Mouse (Mus musculus) cerebellum, postnatal 25 days (tissue): Measurements from ENCODE around the gene Csf3.
"Not testable (repeated sequence)": the region's sequence is repeated elsewhere in the genome, so short reads cannot be mapped to it uniquely, and the experiment has no call there.

Source experiments
- DNase-seq, 2 experiments: peaks; one replicate each; pipeline ENCODE4 v3.0.0; 2021; ENCODE audit warnings: mixed read lengths in 2 of 2

Csf3 gene

DNA sequence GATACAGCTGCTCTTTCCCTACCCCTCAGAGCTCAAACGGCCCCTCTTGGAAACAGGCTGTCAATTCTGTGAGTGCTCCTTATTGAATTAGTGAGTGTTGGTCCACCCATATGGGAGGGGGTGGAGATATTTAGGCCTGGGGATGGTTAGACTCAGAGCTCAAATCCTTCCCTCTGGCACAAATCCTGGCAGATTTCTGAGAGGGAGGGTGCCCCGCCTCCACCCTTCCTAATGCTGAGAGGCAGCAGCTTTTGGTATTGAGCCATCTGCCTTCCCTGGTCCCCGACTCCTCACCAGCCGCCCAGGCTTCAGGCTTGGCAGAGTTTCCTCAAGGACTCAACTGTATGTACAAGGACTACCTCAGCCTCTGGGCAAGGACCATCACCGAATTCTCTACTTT is 30.1 kb downstream of the Csf3 start:
- DNase-seq: peak; percentile 67 to 82

DNA sequence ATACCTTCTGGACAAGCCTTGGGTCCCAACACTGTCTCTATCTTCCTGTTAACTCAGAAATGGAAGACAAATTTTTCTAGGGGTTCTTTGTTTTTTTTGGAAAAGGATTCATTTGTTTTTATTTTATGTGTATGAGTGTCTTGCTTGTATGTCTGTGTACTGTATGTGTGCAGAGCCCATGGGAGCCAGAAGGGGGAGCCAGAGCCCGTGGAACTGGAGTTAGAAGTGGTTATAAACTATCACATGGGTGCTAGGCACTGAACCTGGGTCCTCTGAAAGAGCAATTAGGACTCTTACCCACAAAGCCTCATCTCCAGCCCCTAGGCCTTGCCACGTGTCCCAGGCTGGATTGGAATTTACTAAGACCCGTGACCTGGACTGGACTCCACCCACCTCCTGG is 33.0 kb downstream of the Csf3 start:
- peak; percentile 6 to 28 for DNase-seq

DNA sequence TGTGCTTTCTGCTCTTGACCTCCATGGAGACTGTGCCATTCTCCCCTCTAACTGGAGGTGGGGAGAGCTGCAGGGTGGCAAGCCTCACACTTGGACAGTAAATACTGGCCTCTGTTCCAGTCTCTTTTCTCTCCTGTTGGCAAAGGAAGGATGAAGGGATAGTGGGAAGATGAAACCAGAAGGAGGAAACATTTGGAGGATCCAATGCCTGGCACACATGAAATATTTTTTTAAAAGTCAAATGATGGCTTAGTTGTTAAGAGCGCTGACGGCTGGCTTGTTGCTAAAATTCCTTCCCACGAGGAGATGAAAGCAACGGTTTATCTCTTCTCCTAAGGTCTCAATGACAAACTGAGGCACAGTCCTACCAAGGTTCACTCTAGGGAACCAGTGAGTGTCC is 34.0 kb downstream of the Csf3 start:
- DNase-seq: no peak

- no peak for DNase-seq
Measured at GRCm38 (mm10) chr11:98736176-98736575, 35.1 kb downstream of the Csf3 start.

- not testable (repeated sequence) for DNase-seq
Measured at GRCm38 (mm10) chr11:98737220-98737619, 36.2 kb downstream of the Csf3 start.

- peak; percentile 12 to 18 for DNase-seq
Measured at GRCm38 (mm10) chr11:98738428-98738911, 37.4 kb downstream of the Csf3 start.

GRCm38 (mm10) chr11:98738925-98739324 is 37.9 kb downstream of the Csf3 start:
- peak in 1 of 2 experiments; percentile 7 for DNase-seq

- peak in 1 of 2 experiments; percentile 55 for DNase-seq
Measured at GRCm38 (mm10) chr11:98740026-98740392, 38.9 kb downstream of the Csf3 start.

- DNase-seq: peak; percentile 75 to 78
Measured at GRCm38 (mm10) chr11:98740393-98741050, 39.5 kb downstream of the Csf3 start, which contains the start of gene Thra. Gene Thra (plus strand): TSS chr11:98740638.

GRCm38 (mm10) chr11:98741051-98741620 is 40.1 kb downstream of the Csf3 start:
- DNase-seq: no peak

GRCm38 (mm10) chr11:98741622-98742396 is 40.7 kb downstream of the Csf3 start:
- DNase-seq: peak; percentile 85 to 95

GRCm38 (mm10) chr11:98742397-98743291 is 41.6 kb downstream of the Csf3 start:
- peak; percentile 60 to 61 for DNase-seq

GRCm38 (mm10) chr11:98743655-98744345 is 42.7 kb downstream of the Csf3 start:
- peak in 1 of 2 experiments; percentile 57 for DNase-seq

DNA sequence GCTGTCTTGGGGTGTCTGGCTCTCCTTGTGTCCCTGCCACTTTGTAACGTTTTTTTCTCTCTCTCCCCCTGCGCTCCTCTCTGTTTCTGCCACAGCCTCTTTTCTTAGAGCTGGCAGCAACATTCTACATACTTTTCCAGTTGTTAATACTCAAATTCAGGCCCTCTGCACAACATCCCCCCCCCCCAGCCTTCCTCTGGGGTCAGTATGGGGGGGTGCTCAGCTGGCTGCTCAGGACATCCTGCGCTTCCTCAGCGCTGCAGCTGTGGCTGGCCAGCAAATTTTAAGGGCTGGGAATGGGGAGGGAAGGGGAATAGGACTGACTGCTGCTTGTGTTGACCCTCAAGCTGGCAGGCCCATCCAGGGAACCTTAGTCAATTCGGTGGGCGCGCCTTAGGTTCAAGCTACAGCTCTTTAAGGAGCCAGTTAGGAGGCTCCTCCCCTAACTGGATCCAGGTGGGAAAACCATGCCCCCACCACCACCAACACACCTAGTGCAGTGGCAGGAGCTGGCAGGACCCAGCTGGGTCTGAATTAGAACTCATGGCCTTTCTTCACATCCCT is 43.5 kb downstream of the Csf3 start:
- no peak for DNase-seq

DNA sequence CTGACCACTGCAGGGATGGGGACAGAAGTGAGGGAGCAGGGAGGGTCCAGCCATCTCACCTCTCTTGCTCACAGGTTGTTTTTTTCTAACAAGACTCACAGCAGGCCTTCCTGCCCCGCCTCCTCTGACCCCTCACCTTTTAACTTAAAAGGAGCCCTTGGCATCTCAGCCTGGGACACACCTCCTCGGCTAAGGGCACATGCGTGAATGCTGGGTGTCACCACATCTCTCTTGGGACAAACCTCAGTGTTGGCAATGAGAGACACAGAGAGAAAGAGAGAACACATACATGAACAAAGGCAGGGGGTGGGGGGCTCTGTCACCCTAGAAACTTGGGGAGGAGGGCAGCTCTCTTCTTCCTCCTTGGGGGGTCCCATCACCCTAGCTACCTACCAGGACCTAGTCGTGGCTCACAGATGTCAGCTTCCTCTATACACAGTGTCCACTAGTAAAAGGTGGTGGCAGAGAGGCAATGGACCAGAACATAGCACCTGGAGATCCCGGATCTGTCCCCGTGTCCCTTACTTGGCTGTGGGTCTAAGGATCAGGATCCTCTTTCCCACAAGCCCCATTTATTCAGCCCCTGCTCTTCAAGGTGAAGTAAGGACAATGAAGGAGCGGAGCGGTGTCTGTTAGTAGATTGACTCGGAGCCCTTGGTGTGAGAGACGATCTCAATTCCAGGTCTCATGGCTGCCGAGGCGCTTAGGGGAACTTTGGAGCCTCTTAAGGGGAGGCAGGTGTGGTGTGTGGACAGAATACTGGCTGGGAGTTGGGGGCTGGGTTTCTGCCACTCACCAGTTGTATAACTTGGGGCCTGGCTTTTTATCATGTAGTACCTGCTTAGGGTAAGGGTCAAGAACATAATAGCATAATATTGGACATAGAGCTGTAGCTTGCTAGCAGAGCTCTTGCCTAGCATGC is 45.1 kb downstream of the Csf3 start:
- peak in 1 of 2 experiments; percentile 37 for DNase-seq

GRCm38 (mm10) chr11:98746855-98747693 is 46.0 kb downstream of the Csf3 start:
- peak; percentile 92 to 95 for DNase-seq

DNA sequence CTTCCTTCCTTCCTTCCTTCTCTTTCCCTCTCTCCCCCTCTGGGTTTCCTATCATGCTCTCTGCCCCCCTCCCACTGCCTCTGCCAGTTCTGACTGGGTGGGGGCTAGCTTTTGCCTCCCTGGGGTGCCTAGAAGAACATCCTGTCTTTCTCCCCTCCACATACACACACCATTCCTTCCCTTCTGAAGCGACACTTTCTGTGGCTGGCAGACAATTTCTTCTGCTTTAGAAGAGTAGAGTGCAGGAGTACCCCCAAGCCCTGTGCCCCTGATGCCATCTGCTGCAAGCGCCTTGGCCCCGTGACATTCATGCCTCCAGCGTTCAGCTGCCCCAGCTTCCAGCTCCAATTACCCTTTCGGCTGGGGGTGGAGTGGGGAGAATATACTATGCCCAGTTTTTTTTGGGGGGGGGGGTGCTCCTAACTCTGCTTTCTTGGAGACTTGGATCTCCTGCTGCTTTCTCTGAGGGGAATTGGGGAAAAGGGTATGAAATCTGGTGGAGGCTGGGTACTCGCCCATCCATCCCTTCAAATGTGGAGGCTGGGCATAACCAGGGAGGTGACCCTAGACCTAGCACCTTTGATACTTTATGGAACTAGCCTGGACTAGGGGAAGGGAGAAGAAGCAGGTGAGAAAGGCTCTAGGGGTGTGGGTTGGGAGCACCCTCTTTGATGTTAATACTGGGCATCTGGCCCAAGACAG is 46.9 kb downstream of the Csf3 start:
- peak; percentile 71 for DNase-seq

DNA sequence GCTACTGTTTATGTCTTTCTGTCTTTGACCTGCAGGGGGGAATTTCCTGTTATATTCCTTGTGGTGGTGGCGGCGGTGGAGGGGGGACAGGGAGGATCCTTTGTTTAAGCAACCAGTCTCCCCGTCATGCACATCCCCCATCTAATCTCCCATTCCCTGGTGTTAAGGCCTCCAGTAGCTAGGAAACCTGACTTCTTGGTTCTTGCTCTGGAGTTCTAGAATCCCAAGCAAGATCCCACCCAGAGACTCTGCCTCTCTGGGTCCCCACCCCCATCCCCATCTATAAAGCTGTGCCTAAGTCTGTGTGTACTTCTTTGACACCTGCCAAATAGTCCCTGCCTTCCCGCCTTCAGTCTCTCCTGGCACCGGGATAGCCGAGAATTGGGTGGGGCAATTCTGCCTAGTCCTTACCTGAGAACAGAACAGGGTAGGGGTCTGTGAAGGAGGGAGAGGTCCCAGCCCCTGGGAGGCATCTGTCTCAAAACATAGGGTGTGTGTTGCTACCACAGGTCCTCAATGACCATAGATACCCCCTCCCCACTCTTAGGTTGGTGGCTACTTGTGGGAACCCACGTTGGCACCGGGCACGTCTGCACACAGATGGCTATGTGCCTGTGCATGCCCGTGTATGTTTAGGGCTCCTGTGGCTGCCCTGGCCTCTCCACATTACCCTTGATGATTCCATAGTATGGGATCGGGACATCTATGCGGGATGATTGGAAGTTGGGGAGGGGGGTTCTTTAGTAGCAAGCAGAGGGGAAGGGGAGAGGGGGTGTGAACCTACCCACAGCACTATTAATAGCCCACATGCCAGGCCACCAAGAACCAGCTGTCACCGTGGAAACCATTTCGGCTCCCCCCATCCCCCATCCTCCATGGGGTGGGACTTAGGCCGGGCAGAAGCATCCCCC is 47.7 kb downstream of the Csf3 start:
- DNase-seq: peak; percentile 60 to 61
